Mouse (Mus musculus): ENCODE data around the gene Ppp1r12b. TPM values are rescaled to one million over a fixed set of nuclear protein-coding genes. Genes with fewer than 3 reads are reported as not detected.

Gene Ppp1r12b
- polyA plus RNA-seq, 1 experiment from 2014 or later, result 21.2 TPM

GRCm38 (mm10) chr1:134784911-134785310 is 170.8 kb downstream of the Ppp1r12b start:
- no peak for ATAC-seq (ENCODE audit: low read depth)
- Histone ChIP-seq H3K36me3 (ENCODE audit: control insufficient read depth, insufficient read depth, low read length) (no peaks in the 10 kb centered on the region), H3K27me3 (ENCODE audit: control insufficient read depth, insufficient read depth, low read length) (no peaks in the 10 kb centered on the region), H3K4me3 (ENCODE audit: low read depth, low read length) (no peak overlapping the region), H3K9me3 (ENCODE audit: control insufficient read depth, low read length) (no peaks in the 10 kb centered on the region), H3K4me2 (ENCODE audit: low read depth, low read length) (no peak overlapping the region), H3K9ac (replicated peaks; ENCODE audit: low read depth, low read length) (no peak overlapping the region), H3K4me1 (ENCODE audit: control insufficient read depth, insufficient read depth, low read length) (no peaks in the 10 kb centered on the region), H3K27ac (ENCODE audit: low read depth, low read length) (no peak overlapping the region)
- 81% methylated on average over 1 of the region's 1 CpGs for WGBS

- H3K9me3 ChIP-seq (ENCODE audit: control insufficient read depth, low read length), result no peaks in the 10 kb centered on the region
- no peaks in the 10 kb centered on the region for H3K4me1 ChIP-seq (ENCODE audit: control insufficient read depth, insufficient read depth, low read length)
- H3K36me3 ChIP-seq (ENCODE audit: control insufficient read depth, insufficient read depth, low read length), result no peaks in the 10 kb centered on the region
- H3K4me2 ChIP-seq (ENCODE audit: low read depth, low read length), result no peak overlapping the region
- no peak overlapping the region for H3K9ac ChIP-seq (replicated peaks; ENCODE audit: low read depth, low read length)
- H3K27ac ChIP-seq (ENCODE audit: low read depth, low read length), result no peak overlapping the region
- no peak for ATAC-seq (ENCODE audit: low read depth)
- no peak overlapping the region for H3K4me3 ChIP-seq (ENCODE audit: low read depth, low read length)
- no peaks in the 10 kb centered on the region for H3K27me3 ChIP-seq (ENCODE audit: control insufficient read depth, insufficient read depth, low read length)
- WGBS, result 80% methylated on average over 6 of the region's 6 CpGs
Measured at GRCm38 (mm10) chr1:134784481-134784880, 171.3 kb downstream of the Ppp1r12b start.

GRCm38 (mm10) chr1:134783958-134784357 is 171.8 kb downstream of the Ppp1r12b start:
- no peaks in the 10 kb centered on the region for H3K4me1 ChIP-seq (ENCODE audit: control insufficient read depth, insufficient read depth, low read length)

DNA sequence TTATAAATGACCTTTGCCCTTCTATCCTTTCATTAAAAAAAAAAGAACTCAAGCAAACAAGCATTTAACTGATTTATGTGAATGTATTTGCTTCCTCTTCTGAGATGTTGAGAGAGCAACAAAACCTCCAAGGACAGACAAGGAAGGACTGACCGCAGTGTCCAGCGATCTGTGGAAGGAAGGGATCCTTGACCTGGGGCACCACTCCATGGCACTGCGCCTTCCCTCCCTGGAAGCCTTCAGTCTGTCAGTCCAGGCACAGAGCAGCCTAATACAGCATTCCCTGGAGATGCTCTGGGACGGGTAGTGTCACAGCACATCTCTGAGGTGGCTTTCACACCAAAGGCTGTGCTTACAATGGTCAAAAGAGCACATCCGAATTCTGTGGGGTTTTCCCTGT is 172.9 kb downstream of the Ppp1r12b start:
- ATAC-seq (ENCODE audit: low read depth), result no peak
- no peak overlapping the region for H3K4me3 ChIP-seq (ENCODE audit: low read depth, low read length)
- WGBS, result 83% methylated on average over 5 of the region's 5 CpGs
- H3K36me3 ChIP-seq (ENCODE audit: control insufficient read depth, insufficient read depth, low read length), result no peaks in the 10 kb centered on the region
- no peak overlapping the region for H3K4me2 ChIP-seq (ENCODE audit: low read depth, low read length)
- H3K9ac ChIP-seq (replicated peaks; ENCODE audit: low read depth, low read length), result no peak overlapping the region
- no peaks in the 10 kb centered on the region for H3K9me3 ChIP-seq (ENCODE audit: control insufficient read depth, low read length)
- no peaks in the 10 kb centered on the region for H3K4me1 ChIP-seq (ENCODE audit: control insufficient read depth, insufficient read depth, low read length)
- no peaks in the 10 kb centered on the region for H3K27me3 ChIP-seq (ENCODE audit: control insufficient read depth, insufficient read depth, low read length)
- H3K27ac ChIP-seq (ENCODE audit: low read depth, low read length), result no peak overlapping the region

More at GRCm38 (mm10) chr1:134783958-134784357, 171.8 kb downstream of the Ppp1r12b start:
- Histone ChIP-seq H3K9me3 (ENCODE audit: control insufficient read depth, low read length) (no peaks in the 10 kb centered on the region), H3K27ac (ENCODE audit: low read depth, low read length) (no peak overlapping the region), H3K27me3 (ENCODE audit: control insufficient read depth, insufficient read depth, low read length) (no peaks in the 10 kb centered on the region), H3K36me3 (ENCODE audit: control insufficient read depth, insufficient read depth, low read length) (no peaks in the 10 kb centered on the region), H3K4me3 (ENCODE audit: low read depth, low read length) (no peak overlapping the region), H3K9ac (replicated peaks; ENCODE audit: low read depth, low read length) (no peak overlapping the region), H3K4me2 (ENCODE audit: low read depth, low read length) (no peak overlapping the region)
- WGBS, result 91% methylated on average over 4 of the region's 4 CpGs
- ATAC-seq (ENCODE audit: low read depth), result no peak

- H3K4me2 ChIP-seq (ENCODE audit: low read depth, low read length), result no peak overlapping the region
- H3K9ac ChIP-seq (replicated peaks; ENCODE audit: low read depth, low read length), result no peak overlapping the region
- H3K27me3 ChIP-seq (ENCODE audit: control insufficient read depth, insufficient read depth, low read length), result no peaks in the 10 kb centered on the region
- no peak overlapping the region for H3K27ac ChIP-seq (ENCODE audit: low read depth, low read length)
- H3K4me3 ChIP-seq (ENCODE audit: low read depth, low read length), result no peak overlapping the region
- WGBS, result 83% methylated on average over 13 of the region's 13 CpGs
- no peak for ATAC-seq (ENCODE audit: low read depth)
- 0 out of 2 replicates have a peak, but pooled peaks cover 6% of the 10 kb centered on the region for H3K4me1 ChIP-seq (ENCODE audit: control insufficient read depth, insufficient read depth, low read length)
- no peaks in the 10 kb centered on the region for H3K9me3 ChIP-seq (ENCODE audit: control insufficient read depth, low read length)
- H3K36me3 ChIP-seq (ENCODE audit: control insufficient read depth, insufficient read depth, low read length), result peaks cover 3% of the 10 kb centered on the region; the same call in 1 of the 2 replicates
Measured at GRCm38 (mm10) chr1:134777936-134778548, 177.7 kb downstream of the Ppp1r12b start.

DNA sequence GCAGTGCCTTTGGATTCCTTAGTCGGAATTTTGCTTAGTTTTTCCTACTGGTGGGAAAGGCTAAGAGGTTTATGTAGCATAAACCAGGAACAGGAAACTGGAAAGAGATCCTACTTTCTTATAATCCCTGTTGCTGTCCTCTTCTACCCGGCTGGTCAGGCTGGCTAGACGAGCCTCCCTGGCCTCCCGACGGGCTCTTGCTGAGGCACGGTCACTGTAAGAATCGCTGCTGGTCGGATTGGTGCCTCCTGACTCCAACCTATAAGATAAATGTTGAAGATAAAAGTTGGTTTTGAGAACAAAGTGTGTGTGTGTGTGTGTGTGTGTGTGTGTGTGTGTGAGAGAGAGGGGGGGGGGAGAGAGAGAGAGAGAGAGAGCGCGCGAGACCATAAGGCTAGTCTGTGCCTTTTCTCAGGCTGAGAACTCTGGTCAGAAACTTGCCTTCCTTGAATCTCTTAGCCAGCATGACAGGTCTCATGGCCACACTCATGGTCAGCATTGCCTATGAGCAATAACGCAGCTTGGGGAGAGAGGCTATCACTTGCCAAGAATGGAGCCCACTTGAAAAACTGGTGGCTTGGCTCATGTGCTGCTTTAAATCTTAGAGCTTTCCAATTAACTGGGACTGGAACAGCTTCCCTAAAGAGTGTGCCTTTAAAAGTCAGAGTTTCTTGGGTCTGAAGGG is 178.4 kb downstream of the Ppp1r12b start:
- Histone ChIP-seq H3K36me3 (ENCODE audit: control insufficient read depth, insufficient read depth, low read length) (peaks cover 3% of the 10 kb centered on the region; the same call in 1 of the 2 replicates), H3K27me3 (ENCODE audit: control insufficient read depth, insufficient read depth, low read length) (no peaks in the 10 kb centered on the region), H3K9me3 (ENCODE audit: control insufficient read depth, low read length) (no peaks in the 10 kb centered on the region), H3K4me2 (ENCODE audit: low read depth, low read length) (no peak overlapping the region), H3K27ac (ENCODE audit: low read depth, low read length) (no peak overlapping the region), H3K9ac (replicated peaks; ENCODE audit: low read depth, low read length) (no peak overlapping the region), H3K4me1 (ENCODE audit: control insufficient read depth, insufficient read depth, low read length) (0 out of 2 replicates have a peak, but pooled peaks cover 6% of the 10 kb centered on the region), H3K4me3 (ENCODE audit: low read depth, low read length) (no peak overlapping the region)
- no peak for ATAC-seq (ENCODE audit: low read depth)
- WGBS, result 95% methylated on average over 12 of the region's 12 CpGs

DNA sequence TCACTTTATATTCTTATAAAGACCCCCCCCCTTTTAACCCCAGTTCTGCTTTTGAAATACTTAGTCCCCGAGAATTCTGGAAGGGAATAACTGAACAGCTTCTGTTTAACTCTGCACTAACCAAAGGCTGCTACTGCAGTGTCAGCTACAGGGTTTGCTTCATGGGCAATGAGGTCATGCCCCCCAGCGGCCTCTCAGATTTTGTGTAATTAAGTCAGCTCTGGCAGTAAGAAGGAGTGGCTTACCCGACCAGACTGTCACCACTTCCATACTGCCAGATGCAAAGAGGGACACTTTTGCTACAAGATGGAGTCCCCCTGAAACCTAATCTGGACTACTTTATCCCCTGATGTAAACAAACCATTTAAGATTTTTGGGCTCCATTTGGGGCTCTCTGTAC is 180.1 kb downstream of the Ppp1r12b start:
- no peak overlapping the region for H3K27ac ChIP-seq (ENCODE audit: low read depth, low read length)
- ATAC-seq (ENCODE audit: low read depth), result no peak
- peaks cover 3% of the 10 kb centered on the region; the same call in 1 of the 2 replicates for H3K36me3 ChIP-seq (ENCODE audit: control insufficient read depth, insufficient read depth, low read length)
- H3K4me3 ChIP-seq (ENCODE audit: low read depth, low read length), result no peak overlapping the region
- no peaks in the 10 kb centered on the region for H3K9me3 ChIP-seq (ENCODE audit: control insufficient read depth, low read length)
- H3K27me3 ChIP-seq (ENCODE audit: control insufficient read depth, insufficient read depth, low read length), result no peaks in the 10 kb centered on the region
- 0 out of 2 replicates have a peak, but pooled peaks cover 6% of the 10 kb centered on the region for H3K4me1 ChIP-seq (ENCODE audit: control insufficient read depth, insufficient read depth, low read length)
- H3K4me2 ChIP-seq (ENCODE audit: low read depth, low read length), result no peak overlapping the region
- WGBS, result 34% methylated on average over 3 of the region's 3 CpGs
- no peak overlapping the region for H3K9ac ChIP-seq (replicated peaks; ENCODE audit: low read depth, low read length)

GRCm38 (mm10) chr1:134774728-134775287 is 180.9 kb downstream of the Ppp1r12b start:
- no peak overlapping the region for H3K4me2 ChIP-seq (ENCODE audit: low read depth, low read length)
- no peak for ATAC-seq (ENCODE audit: low read depth)
- peak overlapping the region; percentile 18; the same call in 1 of the 2 replicates for H3K27ac ChIP-seq (ENCODE audit: low read depth, low read length)
- 0 out of 2 replicates have a peak, but pooled peaks cover 6% of the 10 kb centered on the region for H3K4me1 ChIP-seq (ENCODE audit: control insufficient read depth, insufficient read depth, low read length)
- H3K36me3 ChIP-seq (ENCODE audit: control insufficient read depth, insufficient read depth, low read length), result peaks cover 3% of the 10 kb centered on the region; the same call in 1 of the 2 replicates
- no peak overlapping the region for H3K4me3 ChIP-seq (ENCODE audit: low read depth, low read length)
- WGBS, result 34% methylated on average over 6 of the region's 6 CpGs
- H3K9ac ChIP-seq (replicated peaks; ENCODE audit: low read depth, low read length), result no peak overlapping the region
- H3K27me3 ChIP-seq (ENCODE audit: control insufficient read depth, insufficient read depth, low read length), result no peaks in the 10 kb centered on the region
- no peaks in the 10 kb centered on the region for H3K9me3 ChIP-seq (ENCODE audit: control insufficient read depth, low read length)

GRCm38 (mm10) chr1:134774247-134774646 is 181.5 kb downstream of the Ppp1r12b start:
- H3K9ac ChIP-seq (replicated peaks; ENCODE audit: low read depth, low read length), result no peak overlapping the region
- H3K27me3 ChIP-seq (ENCODE audit: control insufficient read depth, insufficient read depth, low read length), result no peaks in the 10 kb centered on the region
- ATAC-seq (ENCODE audit: low read depth), result no peak

More at GRCm38 (mm10) chr1:134774247-134774646, 181.5 kb downstream of the Ppp1r12b start:
- Histone ChIP-seq H3K4me3 (ENCODE audit: low read depth, low read length) (no peak overlapping the region), H3K4me2 (ENCODE audit: low read depth, low read length) (no peak overlapping the region), H3K9me3 (ENCODE audit: control insufficient read depth, low read length) (no peaks in the 10 kb centered on the region), H3K27ac (ENCODE audit: low read depth, low read length) (no peak overlapping the region), H3K36me3 (ENCODE audit: control insufficient read depth, insufficient read depth, low read length) (peaks cover 3% of the 10 kb centered on the region; the same call in 1 of the 2 replicates), H3K4me1 (ENCODE audit: control insufficient read depth, insufficient read depth, low read length) (0 out of 2 replicates have a peak, but pooled peaks cover 6% of the 10 kb centered on the region)
- 62% methylated on average over 2 of the region's 2 CpGs for WGBS
